Mouse (Mus musculus) cerebellum, adult 9-10 months (tissue): ENCODE measurements around the gene Bbip1.
"Not testable (repeated sequence)": the region's sequence is repeated elsewhere in the genome, so short reads cannot be mapped to it uniquely, and the experiment has no call there.

Experiments used
- DNase-seq: peaks from one replicate; pipeline ENCODE4 v3.0.0; 2022

Bbip1 gene

GRCm38 (mm10) chr19:53943802-53944785, at the start of gene Bbip1, which contains the start of gene Shoc2:
Gene Bbip1, minus strand, starts transcription at chr19:53944627.
Gene Shoc2, plus strand, starts transcription at chr19:53944306.
- DNase-seq, result peak; percentile 99

GRCm38 (mm10) chr19:53993860-53994259, 49.4 kb upstream of the Bbip1 start:
- DNase-seq, result no peak

- no peak for DNase-seq
These were observed 46.1 kb upstream of the Bbip1 start for GRCm38 (mm10) chr19:53990538-53990937.

- no peak for DNase-seq
These were observed 40.2 kb upstream of the Bbip1 start for GRCm38 (mm10) chr19:53984628-53985027.

GRCm38 (mm10) chr19:53983336-53983735, 38.9 kb upstream of the Bbip1 start:
- DNase-seq, result no peak

- no peak for DNase-seq
These were observed 37.6 kb upstream of the Bbip1 start for GRCm38 (mm10) chr19:53982041-53982440.

- DNase-seq, result no peak
These were observed 29.2 kb upstream of the Bbip1 start for GRCm38 (mm10) chr19:53973656-53974055.

- DNase-seq, result no peak
These were observed 27.5 kb upstream of the Bbip1 start for GRCm38 (mm10) chr19:53971938-53972337.

- no peak for DNase-seq
These were observed 24.8 kb upstream of the Bbip1 start for GRCm38 (mm10) chr19:53969226-53969625.

- DNase-seq, result no peak
These were observed 20.6 kb upstream of the Bbip1 start for GRCm38 (mm10) chr19:53964910-53965633.

GRCm38 (mm10) chr19:53964347-53964746, 19.9 kb upstream of the Bbip1 start:
- not testable (repeated sequence) for DNase-seq

GRCm38 (mm10) chr19:53962511-53962910, 18.1 kb upstream of the Bbip1 start:
- DNase-seq, result no peak

- DNase-seq, result no peak
These were observed 13.1 kb upstream of the Bbip1 start for GRCm38 (mm10) chr19:53957513-53957912.

- peak; percentile 71 for DNase-seq
These were observed 980 bp upstream of the Bbip1 start for GRCm38 (mm10) chr19:53945171-53946042.

GRCm38 (mm10) chr19:53944786-53945169, 351 bp upstream of the Bbip1 start:
- no peak for DNase-seq

GRCm38 (mm10) chr19:53942342-53942741, 2.1 kb downstream of the Bbip1 start:
- DNase-seq, result peak; percentile 46

GRCm38 (mm10) chr19:53941139-53941538, 3.3 kb downstream of the Bbip1 start:
- DNase-seq, result no peak

GRCm38 (mm10) chr19:53939467-53939866, 5.0 kb downstream of the Bbip1 start:
- no peak for DNase-seq

- DNase-seq, result no peak
These were observed 10.4 kb downstream of the Bbip1 start for GRCm38 (mm10) chr19:53934046-53934445.

- no peak for DNase-seq
These were observed 11.4 kb downstream of the Bbip1 start for GRCm38 (mm10) chr19:53933050-53933449.

GRCm38 (mm10) chr19:53929218-53929617, 15.2 kb downstream of the Bbip1 start:
- DNase-seq, result no peak

GRCm38 (mm10) chr19:53926705-53927104, 17.7 kb downstream of the Bbip1 start:
- no peak for DNase-seq

- DNase-seq, result peak; percentile 42
These were observed 19.1 kb downstream of the Bbip1 start for GRCm38 (mm10) chr19:53925338-53925751.
